Mouse (Mus musculus): ENCODE results near the gene Cbx3.

GRCm38 (mm10) chr6:51454949-51455348 lies 15.2 kb upstream of the Cbx3 start:
- no peak for TF ChIP-seq CTCF (IDR thresholded peaks at IDR 0.05; ENCODE audit: insufficient read depth, low read length)
- TF ChIP-seq POLR2A (IDR thresholded peaks at IDR 0.05; ENCODE audit: borderline replicate concordance, extremely low read depth, low read depth, low read length) = no peak
